Mouse (Mus musculus): Measurements from ENCODE around the gene 9330161L09Rik. TPM values are rescaled to one million over a fixed set of nuclear protein-coding genes. Genes with fewer than 3 reads are reported as not detected.

9330161L09Rik gene
- 1.6 and 2.0 TPM in 2 replicates for polyA plus RNA-seq (2012; rRNA removed)

DNA sequence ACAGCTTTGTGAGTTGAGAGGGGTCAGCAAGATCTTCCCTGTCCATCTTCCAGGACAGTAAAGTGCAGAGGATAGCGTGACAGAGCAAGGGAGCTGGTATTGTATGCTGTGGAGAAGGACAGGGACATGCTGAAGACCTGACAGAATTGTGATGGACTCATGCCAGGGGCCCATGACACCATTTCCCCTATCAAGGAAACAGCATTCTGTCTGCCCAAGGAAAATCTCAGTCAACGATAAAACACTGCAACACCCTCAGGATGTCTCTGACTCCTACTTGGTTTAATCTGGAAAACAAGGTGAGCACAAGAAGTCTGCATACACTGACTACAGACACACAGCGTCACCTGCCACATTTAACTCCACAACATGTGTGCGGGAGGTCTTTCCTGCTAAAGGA lies at the start of gene 9330161L09Rik:
Gene 9330161L09Rik, minus strand, starts transcription at position 101 of the 400 bp plus-strand sequence.

DNA sequence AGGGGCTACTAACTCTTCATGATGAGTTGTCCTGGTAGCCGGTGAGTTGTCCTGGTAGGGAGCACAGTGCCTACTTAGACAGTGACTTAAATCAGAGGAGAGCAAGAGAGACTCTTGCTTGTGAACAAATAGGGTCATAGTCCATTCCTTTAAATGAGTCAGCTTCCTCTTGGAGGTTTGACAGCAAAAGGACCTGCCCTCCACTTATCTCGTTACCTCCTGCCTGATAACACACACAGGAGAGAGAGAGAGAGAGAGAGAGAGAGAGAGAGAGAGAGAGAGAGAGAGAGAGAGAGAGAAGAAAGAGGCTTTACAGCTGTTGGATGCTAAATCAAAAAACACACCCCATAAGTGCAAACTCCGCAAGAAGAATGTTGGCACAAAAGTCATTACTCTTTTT lies 49.5 kb upstream of the 9330161L09Rik start, which contains the start of gene Ifi27l2b:
Gene Ifi27l2b, minus strand, starts transcription at position 84 of the 400 bp plus-strand sequence.

DNA sequence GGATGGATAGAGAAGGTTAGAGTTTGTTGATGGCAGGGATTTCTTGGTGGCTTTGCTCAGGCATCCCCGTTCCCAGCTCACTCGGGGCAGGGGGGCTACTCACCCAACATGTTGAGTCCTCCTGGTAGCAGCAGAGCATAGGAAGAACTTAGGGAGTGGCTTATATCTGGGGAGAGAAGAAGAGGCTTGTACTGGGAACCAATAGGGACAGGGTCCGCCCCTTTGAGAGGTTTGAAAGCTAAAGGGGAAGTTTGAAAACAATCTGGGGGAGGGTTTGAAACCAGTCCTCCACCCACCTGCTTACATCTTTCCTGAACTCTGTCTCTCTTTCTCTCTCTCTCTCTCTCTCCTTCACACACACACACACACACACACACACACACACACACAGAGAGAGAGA lies 35.9 kb upstream of the 9330161L09Rik start, which contains the start of gene Ifi27l2a:
Gene Ifi27l2a, minus strand, starts transcription at position 157 of the 400 bp plus-strand sequence.

DNA sequence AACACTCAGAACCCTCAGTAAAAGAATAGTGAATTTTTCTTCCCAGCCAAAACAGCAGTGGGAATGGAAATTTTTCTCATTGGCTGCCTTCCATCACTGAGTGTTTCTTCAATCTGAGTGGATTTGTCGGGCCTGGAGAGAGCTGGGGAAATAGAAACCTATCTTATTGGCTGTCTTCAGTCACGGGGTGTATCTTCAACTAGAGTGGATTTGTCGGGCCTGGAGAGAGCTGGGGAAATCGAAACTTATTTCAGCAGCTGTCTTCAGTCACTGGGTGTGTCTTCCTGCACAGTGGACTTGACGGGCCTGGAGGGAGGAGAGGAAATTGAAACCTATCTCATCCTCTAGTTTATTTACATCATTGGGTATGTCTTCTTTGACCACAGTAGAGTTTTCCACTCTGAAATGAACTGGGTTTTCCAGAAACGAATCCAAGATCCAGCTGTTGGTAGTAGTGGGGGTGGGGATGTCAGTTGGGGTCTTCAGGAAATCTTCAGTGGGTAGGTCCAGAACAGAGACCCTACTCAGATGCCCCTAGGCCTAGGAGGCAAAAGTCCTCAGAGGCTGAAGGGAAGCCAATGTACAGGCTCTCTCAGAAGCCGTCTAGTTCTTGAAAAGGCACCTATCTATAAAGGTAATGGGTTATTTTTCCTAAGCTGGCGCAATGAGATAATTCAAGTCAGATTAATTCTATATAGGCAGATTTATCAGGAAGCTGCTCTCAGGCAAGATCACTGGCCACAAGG lies 26.5 kb upstream of the 9330161L09Rik start, which contains the start of gene Ifi27:
Gene Ifi27, plus strand, starts transcription at position 226 of the 746 bp plus-strand sequence.

DNA sequence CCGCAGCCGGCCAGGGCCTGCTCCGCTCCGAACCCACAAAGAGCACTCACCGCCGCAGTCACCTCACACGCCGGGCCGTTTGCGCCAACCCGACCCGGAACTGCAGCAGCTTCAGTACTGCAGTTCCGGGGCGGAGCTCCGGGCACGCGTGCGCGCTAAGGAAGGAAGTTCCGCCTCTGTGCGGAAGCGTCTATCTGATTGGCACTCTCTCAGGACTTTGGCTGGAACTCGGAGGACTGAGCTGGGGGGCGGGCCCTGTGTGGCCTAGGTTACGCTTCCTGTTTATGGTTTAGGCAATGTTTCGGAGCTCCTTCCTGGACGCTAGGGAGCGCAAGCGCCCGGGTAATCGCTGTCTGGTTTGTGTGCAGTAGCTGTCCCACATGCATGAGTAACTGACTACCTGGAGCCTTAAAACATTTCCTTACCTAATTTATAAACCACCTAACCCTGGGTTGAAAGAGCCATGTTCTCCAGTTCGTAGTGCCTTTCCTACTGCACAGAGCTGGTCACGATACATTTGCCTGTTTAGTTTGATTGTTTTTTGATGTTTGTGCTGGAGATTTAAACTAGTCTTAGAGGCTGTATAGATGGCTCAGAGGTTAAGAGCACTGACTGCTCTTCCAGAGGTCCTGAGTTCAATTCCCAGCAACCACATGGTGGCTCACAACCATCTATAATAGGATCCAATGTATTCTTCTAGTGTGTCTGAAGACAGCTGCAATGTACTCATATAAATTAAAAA lies 18.3 kb upstream of the 9330161L09Rik start, which contains the start of gene Ddx24:
Gene Ddx24, minus strand, starts transcription at position 102 of the 742 bp plus-strand sequence.

DNA sequence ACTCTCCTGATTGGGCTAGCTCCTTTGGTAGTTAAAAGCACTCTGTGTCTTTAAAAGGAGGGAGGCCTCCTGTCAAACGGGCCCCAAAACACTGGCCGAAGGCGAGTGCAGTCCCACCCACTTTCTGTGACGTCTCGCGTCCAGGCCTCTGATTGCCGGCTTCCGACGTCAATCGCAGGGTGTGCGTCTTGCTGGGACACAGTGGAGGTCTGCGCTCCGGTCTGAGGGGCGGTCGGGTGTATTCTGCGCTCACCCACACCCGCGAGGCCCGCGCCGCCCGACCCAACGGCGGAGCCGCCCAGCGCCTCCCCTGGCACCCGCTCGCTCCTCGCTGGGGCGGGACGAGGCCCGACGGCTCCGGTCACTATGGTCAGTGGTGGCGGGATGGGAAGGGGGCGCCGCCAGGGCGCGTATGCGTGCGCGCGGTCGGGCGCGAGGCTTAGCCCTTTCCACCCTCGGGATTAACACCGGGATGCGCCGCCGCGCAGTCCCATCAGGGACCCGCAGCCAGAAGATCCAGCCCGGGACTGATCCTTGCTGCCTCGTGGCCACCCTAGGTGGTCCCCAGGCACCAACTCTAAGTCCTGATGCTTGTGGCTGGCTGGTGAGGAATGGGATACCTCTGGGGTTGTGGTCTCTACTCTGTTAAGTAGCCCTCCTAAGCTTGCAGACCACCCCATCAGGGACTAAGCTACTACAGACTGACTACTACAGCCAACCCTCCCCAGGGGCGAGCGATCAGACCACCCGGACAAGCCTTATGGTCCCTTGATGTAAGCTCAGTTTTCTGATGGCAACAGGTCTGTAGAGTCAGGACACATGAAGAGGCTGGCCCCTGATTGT lies 18.9 kb downstream of the 9330161L09Rik start, which contains the start of gene Otub2:
Gene Otub2, plus strand, starts transcription at position 178 of the 843 bp plus-strand sequence.

Other genes starting within 250 kb of the 9330161L09Rik start
- gene Prima1, start 165.7 kb downstream of the 9330161L09Rik start, polyA plus RNA-seq (2012; rRNA removed) = 1.5 and 1.7 TPM in 2 replicates
- 7.7 TPM in 2 replicates for gene Fam181a, start 96.8 kb downstream of the 9330161L09Rik start, polyA plus RNA-seq (2012; rRNA removed)
- 1.6 and 3.5 TPM in 2 replicates for gene Asb2, start 51.8 kb downstream of the 9330161L09Rik start, polyA plus RNA-seq (2012; rRNA removed)
- 19.3 and 20.6 TPM in 2 replicates for gene Otub2, start 19.1 kb downstream of the 9330161L09Rik start, polyA plus RNA-seq (2012; rRNA removed)
- 81.1 and 85.7 TPM in 2 replicates for gene Ddx24, start 18.0 kb upstream of the 9330161L09Rik start, polyA plus RNA-seq (2012; rRNA removed)
- gene Ifi27, start 26.4 kb upstream of the 9330161L09Rik start, polyA plus RNA-seq (2012; rRNA removed) = 30.0 and 45.7 TPM in 2 replicates
- 7.3 and 12.3 TPM in 2 replicates for gene Ifi27l2a, start 35.9 kb upstream of the 9330161L09Rik start, polyA plus RNA-seq (2012; rRNA removed)
- gene Ifi27l2b, start 49.4 kb upstream of the 9330161L09Rik start, polyA plus RNA-seq (2012; rRNA removed) = not detected in 2 replicates
- gene Ppp4r4, start 124.5 kb upstream of the 9330161L09Rik start, polyA plus RNA-seq (2012; rRNA removed) = 5.7 and 6.6 TPM in 2 replicates
- gene Serpina10, start 223.6 kb upstream of the 9330161L09Rik start, polyA plus RNA-seq (2012; rRNA removed) = 0.03 TPM in 1 of 2 replicates, not detected in the other
- 0.03 and 0.04 TPM in 2 replicates for gene Serpina6, start 249.4 kb upstream of the 9330161L09Rik start, polyA plus RNA-seq (2012; rRNA removed)

All from central nervous system, embryonic 18 days (tissue).